Mouse (Mus musculus): ENCODE measurements around the gene Mad2l1bp. TPM values are rescaled to one million over a fixed set of nuclear protein-coding genes. Genes with fewer than 3 reads are reported as not detected.

The Mad2l1bp gene
- total RNA-seq, 2 experiments from 2014 or later = 11.4 to 15.5 TPM

GRCm38 (mm10) chr17:46117623-46118422, 35.5 kb downstream of the Mad2l1bp start:
- DNase-seq (ENCODE audit: low spot score in 2 of 2) = no peak
- intact Hi-C loops (cut with DNase I) = no loop called here

GRCm38 (mm10) chr17:46116881-46117280, 36.5 kb downstream of the Mad2l1bp start:
- DNase-seq (ENCODE audit: low spot score in 2 of 2) = no peak
- intact Hi-C loops (cut with DNase I) = no loop called here

- no peak for DNase-seq (ENCODE audit: low spot score in 2 of 2)
- intact Hi-C loops (cut with DNase I) = no loop called here
Measured at GRCm38 (mm10) chr17:46116138-46116537, 37.2 kb downstream of the Mad2l1bp start.

GRCm38 (mm10) chr17:46115489-46115888, 37.9 kb downstream of the Mad2l1bp start:
- intact Hi-C loops (cut with DNase I) = no loop called here
- DNase-seq (ENCODE audit: low spot score in 2 of 2) = no peak

GRCm38 (mm10) chr17:46110402-46111289, 42.7 kb downstream of the Mad2l1bp start, which contains the start of gene Mrps18a:
TSS of gene Mrps18a (plus strand) at chr17:46110986.
- intact Hi-C loops (cut with DNase I) = loop anchor here (5.0 kb wide), 1 partner anchor 78 kb away; the partner anchor contains the start of gene Vegfa
- DNase-seq (ENCODE audit: low spot score in 2 of 2) = peak; percentile 87 to 88

- no peak for DNase-seq (ENCODE audit: low spot score in 2 of 2)
- intact Hi-C loops (cut with DNase I) = no loop called here
Measured at GRCm38 (mm10) chr17:46108286-46108685, 45.1 kb downstream of the Mad2l1bp start.

GRCm38 (mm10) chr17:46104487-46104886, 48.9 kb downstream of the Mad2l1bp start:
- intact Hi-C loops (cut with DNase I) = no loop called here
- no peak for DNase-seq (ENCODE audit: low spot score in 2 of 2)

GRCm38 (mm10) chr17:46102608-46103159, 50.7 kb downstream of the Mad2l1bp start:
- intact Hi-C loops (cut with DNase I) = no loop called here

GRCm38 (mm10) chr17:46101906-46102305, 51.4 kb downstream of the Mad2l1bp start:
- intact Hi-C loops (cut with DNase I) = no loop called here
- no peak for DNase-seq (ENCODE audit: low spot score in 2 of 2)

More at GRCm38 (mm10) chr17:46102608-46103159, 50.7 kb downstream of the Mad2l1bp start:
- no peak for DNase-seq (ENCODE audit: low spot score in 2 of 2)

GRCm38 (mm10) chr17:46098525-46098924, 54.8 kb downstream of the Mad2l1bp start:
- intact Hi-C loops (cut with DNase I) = no loop called here
- no peak for DNase-seq (ENCODE audit: low spot score in 2 of 2)

Other genes with a start within 250 kb of the Mad2l1bp start
- 100 to 1,000 TPM in 1 of 2 experiments, 10 to 100 TPM in 1; 70.0 to 117 TPM for gene Vegfa, start 121.2 kb downstream of the Mad2l1bp start, total RNA-seq (2021)
- gene Mrps18a, start 42.6 kb downstream of the Mad2l1bp start, total RNA-seq (2021) = 10 to 100 TPM; 84.1 to 88.9 TPM
- gene Rsph9, start 9.3 kb downstream of the Mad2l1bp start, total RNA-seq (2021) = 10 to 100 TPM; 17.7 to 19.5 TPM
- gene Gtpbp2, start 7.5 kb upstream of the Mad2l1bp start, total RNA-seq (2021) = 100 to 1,000 TPM in 1 of 2 experiments, 10 to 100 TPM in 1; 89.4 to 135 TPM
- gene Polh, start 49.1 kb upstream of the Mad2l1bp start, total RNA-seq (2021) = 1 to 10 TPM; 6.3 to 7.1 TPM
- 10 to 100 TPM; 39.3 to 42.9 TPM for gene Xpo5, start 49.2 kb upstream of the Mad2l1bp start, total RNA-seq (2021)
- gene Polr1c, start 94.5 kb upstream of the Mad2l1bp start, total RNA-seq (2021) = 10 to 100 TPM; 36.3 to 38.8 TPM
- 10 to 100 TPM; 84.6 to 85.6 TPM for gene Yipf3, start 94.5 kb upstream of the Mad2l1bp start, total RNA-seq (2021)
- 10 to 100 TPM; 63.1 to 73.6 TPM for gene Lrrc73, start 100.0 kb upstream of the Mad2l1bp start, total RNA-seq (2021)
- 10 to 100 TPM; 35.9 to 48.4 TPM for gene Tjap1, start 129.5 kb upstream of the Mad2l1bp start, total RNA-seq (2021)
- 10 to 100 TPM; 50.7 to 71.8 TPM for gene Dlk2, start 143.9 kb upstream of the Mad2l1bp start, total RNA-seq (2021)
- 10 to 100 TPM in 1 of 2 experiments, 1 to 10 TPM in 1; 8.1 to 11.9 TPM for gene Abcc10, start 174.8 kb upstream of the Mad2l1bp start, total RNA-seq (2021)
- 10 to 100 TPM; 54.1 to 64.3 TPM for gene Zfp318, start 230.2 kb upstream of the Mad2l1bp start, total RNA-seq (2021)

Measured in left cerebral cortex, postnatal 36 days (tissue).